Mouse (Mus musculus) midbrain, embryonic 11.5 days (tissue): ENCODE results near the gene Scn1a. TPM values are rescaled to one million over a fixed set of nuclear protein-coding genes. Genes with fewer than 3 reads are reported as not detected.
A peak's percentile ranks its signal among the peaks of the same experiment; 100 is the strongest.

Experiments
- ATAC-seq: fragments of 200-750 bp; cut with Nextera tagmentation; 2 replicates; pipeline ENCODE4 v1.8.0; 2017; ENCODE audit warnings: moderate TSS enrichment, moderate library complexity; ENCODE audit not compliant: low FRiP score
- DNase-seq: peaks from one replicate; pipeline ENCODE4 v3.0.0; 2015; ENCODE audit warnings: low spot score; ENCODE audit errors: missing footprints
- H3K27ac ChIP-seq: fragments of 300-500 bp; sonication (generic); 2 replicates; pipeline ENCODE4 v1.5.1; 2014; ENCODE audit warnings: low read depth, low read length
- H3K27me3 ChIP-seq: fragments of 300-500 bp; sonication (generic); 2 replicates; pipeline ENCODE4 v1.6.1; 2014; ENCODE audit warnings: mild to moderate bottlenecking, low read length, moderate library complexity, mixed read lengths; ENCODE audit not compliant: control insufficient read depth, insufficient read depth
- H3K36me3 ChIP-seq: fragments of 300-500 bp; sonication (generic); 2 replicates; pipeline ENCODE4 v1.6.1; 2014; ENCODE audit warnings: mild to moderate bottlenecking, low read length, moderate library complexity, mixed read lengths; ENCODE audit not compliant: control insufficient read depth, insufficient read depth
- H3K4me1 ChIP-seq: fragments of 300-500 bp; sonication (generic); 2 replicates; pipeline ENCODE4 v1.6.1; 2014; ENCODE audit warnings: low read length; ENCODE audit not compliant: control insufficient read depth, insufficient read depth
- H3K4me2 ChIP-seq: fragments of 300-500 bp; sonication (generic); 2 replicates; pipeline ENCODE4 v1.6.1; 2014; ENCODE audit warnings: mild to moderate bottlenecking, moderate library complexity
- H3K4me3 ChIP-seq: fragments of 300-500 bp; sonication (generic); 2 replicates; pipeline ENCODE4 v1.5.1; 2014; ENCODE audit warnings: low read depth, low read length
- H3K9ac ChIP-seq: fragments of 300-500 bp; sonication (generic); 2 replicates; pipeline ENCODE4 v1.6.1; 2014; ENCODE audit warnings: low read length
- H3K9me3 ChIP-seq: fragments of 300-500 bp; sonication (generic); 2 replicates; pipeline ENCODE4 v1.6.1; 2016; ENCODE audit warnings: low read length; ENCODE audit not compliant: control insufficient read depth
- WGBS: fragments of 180-500 bp; shearing (Covaris S2); extraction: QIAGEN DNeasy Blood & Tissue Kit; methylation state at CpG from one replicate; pipeline ENCODE4 v1.1.7; 2014; 5-methylcytosine and 5-hydroxymethylcytosine counted together
- polyA plus RNA-seq: library from polyadenylated mRNA; unstranded; fragments of >200 nt; fragmentation: Nextera tagmentation; extraction: Ambion mirVana; gene quantifications from 2 replicates; pipeline ENCODE4 v1.2.1, GENCODE M21; 2014

The Scn1a gene
- polyA plus RNA-seq, 1 experiment from 2014 or later = 1.8 TPM

DNA sequence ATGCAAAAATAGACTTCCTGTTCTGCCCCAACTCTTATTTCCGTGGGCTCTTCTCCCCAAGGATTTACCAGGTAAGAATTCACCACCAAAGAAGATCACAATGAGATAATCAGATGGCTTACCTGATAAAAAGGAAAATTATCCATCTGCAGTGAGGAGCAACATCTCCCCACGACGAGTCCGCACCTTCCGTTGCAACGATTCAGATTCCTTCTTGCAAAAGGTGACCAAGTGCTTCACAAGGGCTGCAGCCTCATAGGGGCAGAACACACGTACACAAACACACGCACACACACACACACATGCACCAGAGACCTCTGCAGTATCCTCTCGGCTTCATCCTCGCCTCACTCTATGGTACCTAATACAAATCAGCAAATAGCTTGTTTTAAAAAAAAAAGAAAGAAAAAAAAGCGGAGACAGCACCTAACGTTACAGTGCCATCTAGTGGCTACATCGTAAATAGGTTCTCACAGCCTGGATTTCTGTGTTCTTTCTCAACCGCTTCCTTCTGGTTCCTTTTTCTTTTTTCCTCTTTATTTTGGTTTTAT, 30.8 kb downstream of the Scn1a start:
- 2% methylated on average over 14 of the region's 14 CpGs for whole genome bisulfite sequencing
- Histone ChIP-seq H3K4me3 (peak overlapping the region; percentile 40), H3K4me2 (peak overlapping the region; percentile 56), H3K36me3 (no peaks in the 10 kb centered on the region), H3K9me3 (no peaks in the 10 kb centered on the region), H3K9ac (peak overlapping the region; percentile 58), H3K27me3 (peaks cover 3% of the 10 kb centered on the region; the same call in 1 of the 2 replicates), H3K4me1 (peaks cover 6% of the 10 kb centered on the region), H3K27ac (no peak overlapping the region)
- ATAC-seq (peak; percentile 87), DNase-seq (peak; percentile 92)

DNA sequence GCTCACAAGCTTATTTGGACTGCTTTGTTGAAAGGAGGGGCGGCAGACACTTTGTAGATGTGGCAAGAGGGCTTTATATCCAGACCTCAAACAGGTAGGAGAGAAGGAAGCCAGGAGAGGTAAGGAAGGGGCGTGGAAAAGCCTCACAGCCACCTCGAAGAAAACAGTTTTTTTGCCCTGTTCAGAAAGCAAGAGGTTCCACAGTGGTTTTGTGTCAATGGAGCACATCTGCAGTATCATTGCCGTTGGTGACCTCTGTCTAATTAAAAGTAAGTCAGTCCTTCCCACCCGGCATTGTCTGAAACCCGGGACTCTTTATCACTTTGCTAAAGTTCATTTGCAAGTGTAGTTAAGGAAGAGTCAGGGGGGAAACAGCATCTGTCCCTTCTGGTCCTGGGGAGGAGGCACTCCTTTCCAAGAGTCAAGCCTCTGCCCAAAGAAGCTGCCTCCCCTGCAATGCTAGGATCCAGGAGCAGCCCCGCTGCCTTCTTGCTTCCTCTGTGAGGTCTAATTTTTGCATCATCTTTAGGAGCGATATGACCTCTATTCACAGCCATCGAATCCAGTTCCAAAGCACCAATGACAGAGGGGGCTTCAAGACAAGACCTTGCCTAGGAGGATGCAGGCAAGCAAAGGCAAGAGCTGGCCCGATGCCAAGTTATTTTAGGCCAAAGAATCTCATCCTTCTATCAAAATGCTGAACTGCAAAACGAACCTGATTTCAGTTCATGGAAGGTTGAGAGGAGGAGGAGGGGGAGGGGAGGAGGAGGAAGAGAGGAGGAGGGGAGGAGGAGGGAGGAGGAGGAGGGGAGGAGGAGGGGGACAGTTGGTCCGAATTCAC, 31.5 kb downstream of the Scn1a start:
- Histone ChIP-seq H3K27ac (no peak overlapping the region), H3K27me3 (peaks cover 3% of the 10 kb centered on the region; the same call in 1 of the 2 replicates), H3K36me3 (no peaks in the 10 kb centered on the region), H3K4me2 (peak overlapping the region; percentile 56), H3K4me3 (peak overlapping the region; percentile 40), H3K4me1 (peaks cover 6% of the 10 kb centered on the region), H3K9me3 (no peaks in the 10 kb centered on the region), H3K9ac (no peak overlapping the region; the same call in 1 of the 2 replicates)
- WGBS = 15% methylated on average over 12 of the region's 12 CpGs
- ATAC-seq (peak; percentile 65), DNase-seq (peak; percentile 94)

DNA sequence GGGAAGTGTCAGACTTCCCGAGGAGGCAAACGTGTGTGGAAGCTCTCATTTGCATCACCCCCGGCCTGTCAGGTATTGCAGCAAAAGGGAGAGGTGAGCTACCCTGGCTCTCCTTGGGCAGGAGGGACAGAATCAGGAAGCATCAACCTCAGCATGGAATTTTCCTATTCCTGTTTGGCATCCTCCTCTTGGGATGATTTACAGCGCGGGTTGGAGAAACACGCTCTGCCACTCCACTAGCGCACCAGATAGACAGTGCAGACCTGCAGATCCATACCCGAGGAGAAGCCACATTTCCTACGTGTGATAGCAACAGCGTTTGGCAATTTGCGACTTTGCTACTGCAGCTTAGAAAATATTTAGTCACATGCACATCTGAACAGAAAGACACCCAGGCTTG, 32.2 kb downstream of the Scn1a start:
- no peak overlapping the region; the same call in 1 of the 2 replicates for H3K9ac ChIP-seq
- DNase-seq = peak; percentile 85

DNA sequence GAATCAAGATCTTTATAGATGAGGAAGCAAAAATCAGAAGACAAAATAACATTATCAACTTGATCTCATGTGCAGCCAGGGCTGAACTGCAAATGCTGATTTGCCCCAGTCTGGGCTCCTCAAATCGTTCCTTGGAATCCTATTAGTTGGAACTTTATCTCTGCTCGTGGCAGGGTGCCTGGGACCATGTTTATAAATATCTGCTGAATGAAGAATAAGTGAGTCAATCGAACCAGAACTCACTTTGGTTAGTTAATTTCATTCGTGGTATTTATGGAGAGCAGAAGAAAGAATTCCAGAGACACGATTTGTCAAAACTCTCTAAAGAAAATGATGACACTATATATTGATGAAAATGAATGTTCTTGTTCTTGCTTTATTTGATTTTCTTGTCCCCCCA, 48.1 kb downstream of the Scn1a start:
- 78% methylated on average over 5 of the region's 5 CpGs for WGBS
- no peak for ATAC-seq

More for the DNA sequence above, 32.2 kb downstream of the Scn1a start:
- Histone ChIP-seq H3K4me1 (peaks cover 6% of the 10 kb centered on the region), H3K4me2 (peak overlapping the region; percentile 56), H3K9me3 (no peaks in the 10 kb centered on the region), H3K27me3 (peaks cover 3% of the 10 kb centered on the region; the same call in 1 of the 2 replicates), H3K36me3 (no peaks in the 10 kb centered on the region), H3K4me3 (no peak overlapping the region), H3K27ac (no peak overlapping the region)
- WGBS = 32% methylated on average over 11 of the region's 11 CpGs
- no peak for ATAC-seq

DNA sequence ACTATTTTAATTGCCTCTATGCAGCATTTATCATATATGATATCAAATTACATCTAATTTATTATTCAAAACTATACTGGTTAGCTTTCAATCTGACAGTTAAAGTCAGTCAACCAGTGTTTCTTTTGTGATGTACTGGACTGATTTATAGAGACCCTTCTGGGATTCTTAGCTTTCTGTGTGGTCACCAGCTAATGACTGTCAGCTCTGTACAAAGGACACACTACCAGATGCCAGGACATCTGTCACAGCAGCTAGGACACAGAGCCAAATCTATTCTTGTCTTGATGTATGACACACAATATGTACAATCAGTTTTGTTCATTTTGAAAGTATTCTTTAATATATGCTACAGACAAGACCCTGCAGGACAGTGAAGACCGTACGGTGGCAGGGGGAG, 72.7 kb downstream of the Scn1a start:
- ATAC-seq = peak; percentile 55; the same call in 1 of the 2 replicates
- no peak for DNase-seq
- H3K4me2 ChIP-seq = no peak overlapping the region
- no peaks in the 10 kb centered on the region for H3K9me3 ChIP-seq
- 81% methylated on average over 2 of the region's 2 CpGs for WGBS
- no peaks in the 10 kb centered on the region for H3K4me1 ChIP-seq
- H3K9ac ChIP-seq = no peak overlapping the region
- no peaks in the 10 kb centered on the region for H3K27me3 ChIP-seq
- no peak overlapping the region for H3K4me3 ChIP-seq
- no peaks in the 10 kb centered on the region for H3K36me3 ChIP-seq
- no peak overlapping the region for H3K27ac ChIP-seq

More for the DNA sequence above, 48.1 kb downstream of the Scn1a start:
- no peaks in the 10 kb centered on the region for H3K9me3 ChIP-seq
- no peak for DNase-seq
- no peaks in the 10 kb centered on the region for H3K27me3 ChIP-seq
- no peak overlapping the region for H3K9ac ChIP-seq
- no peaks in the 10 kb centered on the region for H3K36me3 ChIP-seq
- no peak overlapping the region for H3K4me2 ChIP-seq
- H3K27ac ChIP-seq = no peak overlapping the region
- no peaks in the 10 kb centered on the region for H3K4me1 ChIP-seq
- no peak overlapping the region for H3K4me3 ChIP-seq

DNA sequence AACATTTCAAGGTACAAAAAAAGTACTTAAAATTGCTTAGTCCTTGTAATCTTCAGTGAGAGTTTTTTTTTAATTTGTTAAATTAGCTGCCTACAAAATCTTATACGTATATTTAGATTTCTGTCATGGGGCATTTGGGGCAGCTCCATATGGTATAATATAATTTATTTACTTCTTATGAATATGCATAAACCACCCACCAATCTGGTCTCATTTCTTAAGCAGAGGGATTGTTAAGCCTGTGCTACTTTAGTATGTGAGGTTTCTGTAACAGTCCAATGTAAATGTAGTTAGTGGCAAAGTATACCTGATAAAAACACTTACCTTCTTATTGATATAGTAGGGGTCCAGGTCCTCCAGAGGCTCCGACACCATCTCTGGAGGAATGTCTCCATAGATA, 90.0 kb downstream of the Scn1a start:
- Histone ChIP-seq H3K36me3 (no peaks in the 10 kb centered on the region), H3K9me3 (no peaks in the 10 kb centered on the region), H3K27me3 (no peaks in the 10 kb centered on the region), H3K4me3 (no peak overlapping the region), H3K9ac (no peak overlapping the region), H3K4me1 (no peaks in the 10 kb centered on the region), H3K27ac (no peak overlapping the region), H3K4me2 (no peak overlapping the region)
- DNase-seq = no peak
- ATAC-seq = no peak
- WGBS = 91% methylated on average over 2 of the region's 2 CpGs

DNA sequence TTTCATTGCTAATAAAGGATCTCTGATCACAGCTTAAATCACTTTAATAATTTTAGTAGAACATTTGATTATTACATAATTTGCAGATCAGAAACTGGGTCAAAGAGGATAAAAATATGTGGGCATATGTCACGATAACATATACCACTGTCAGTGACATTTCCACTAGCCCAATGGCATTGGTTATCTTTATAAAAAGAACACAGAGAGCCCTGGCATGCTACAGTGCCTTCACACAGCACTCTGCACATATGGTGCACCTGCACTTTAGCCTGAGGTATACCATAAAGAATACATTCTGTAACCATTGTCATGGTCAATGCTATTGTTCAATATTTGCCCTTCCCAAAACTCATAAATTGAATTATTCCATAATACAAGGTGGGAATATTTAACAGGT, 94.0 kb downstream of the Scn1a start:
- Histone ChIP-seq H3K4me3 (no peak overlapping the region), H3K9ac (no peak overlapping the region), H3K4me2 (no peak overlapping the region), H3K27me3 (no peaks in the 10 kb centered on the region), H3K36me3 (no peaks in the 10 kb centered on the region), H3K9me3 (no peaks in the 10 kb centered on the region), H3K27ac (no peak overlapping the region), H3K4me1 (no peaks in the 10 kb centered on the region)
- no peak for DNase-seq
- no peak for ATAC-seq
- WGBS = 92% methylated on average over 1 of the region's 1 CpGs

DNA sequence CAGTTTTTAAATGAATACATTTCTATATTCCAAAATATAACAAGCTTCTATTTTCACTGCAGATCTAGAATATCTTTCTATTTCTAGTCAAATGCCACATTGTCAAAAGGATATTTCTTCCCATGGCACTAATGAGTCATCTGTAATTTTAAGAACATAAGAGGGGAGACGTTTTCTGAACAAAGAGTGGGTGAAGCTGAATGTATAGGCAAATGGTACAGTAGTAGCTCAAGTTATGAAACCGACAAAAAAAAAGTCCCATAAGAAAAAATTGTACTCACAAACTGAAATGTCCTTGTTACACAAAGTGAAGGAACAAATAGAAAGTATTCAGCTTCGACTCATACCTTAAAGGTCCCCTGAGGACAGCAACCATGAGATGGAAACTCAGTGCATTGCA, 94.5 kb downstream of the Scn1a start:
- no peaks in the 10 kb centered on the region for H3K9me3 ChIP-seq
- no peak overlapping the region for H3K9ac ChIP-seq
- no peak overlapping the region for H3K4me3 ChIP-seq
- H3K4me2 ChIP-seq = no peak overlapping the region
- DNase-seq (no peak), ATAC-seq (no peak)
- 86% methylated on average over 3 of the region's 3 CpGs for WGBS
- no peaks in the 10 kb centered on the region for H3K27me3 ChIP-seq
- no peaks in the 10 kb centered on the region for H3K4me1 ChIP-seq
- H3K36me3 ChIP-seq = no peaks in the 10 kb centered on the region
- no peak overlapping the region for H3K27ac ChIP-seq

DNA sequence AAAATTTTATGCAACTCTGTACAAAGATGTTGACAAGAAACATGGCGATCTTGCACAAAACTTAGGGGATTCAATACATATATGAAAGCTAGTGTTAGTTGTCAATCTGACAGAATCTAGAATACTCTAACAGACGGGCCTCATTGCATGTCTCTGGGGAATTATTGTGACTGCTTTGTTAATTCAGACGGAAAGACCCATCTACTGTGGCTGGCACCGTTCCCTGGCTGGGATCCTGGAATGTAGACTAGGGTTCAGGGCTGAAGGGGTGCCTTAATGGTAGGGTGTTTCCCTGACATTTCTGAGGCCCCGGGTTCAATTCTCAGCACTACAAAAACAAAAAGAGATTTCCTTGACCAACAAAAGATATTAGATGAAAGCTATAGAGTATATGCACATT, 103.2 kb downstream of the Scn1a start:
- Histone ChIP-seq H3K27me3 (no peaks in the 10 kb centered on the region), H3K4me1 (no peaks in the 10 kb centered on the region), H3K36me3 (no peaks in the 10 kb centered on the region), H3K27ac (no peak overlapping the region), H3K4me2 (no peak overlapping the region), H3K9ac (no peak overlapping the region), H3K9me3 (no peaks in the 10 kb centered on the region), H3K4me3 (no peak overlapping the region)
- DNase-seq (no peak), ATAC-seq (no peak)
- WGBS = 71% methylated on average over 5 of the region's 5 CpGs
